Mouse (Mus musculus): ENCODE results near the gene Cacna1c.

The Cacna1c gene

DNA sequence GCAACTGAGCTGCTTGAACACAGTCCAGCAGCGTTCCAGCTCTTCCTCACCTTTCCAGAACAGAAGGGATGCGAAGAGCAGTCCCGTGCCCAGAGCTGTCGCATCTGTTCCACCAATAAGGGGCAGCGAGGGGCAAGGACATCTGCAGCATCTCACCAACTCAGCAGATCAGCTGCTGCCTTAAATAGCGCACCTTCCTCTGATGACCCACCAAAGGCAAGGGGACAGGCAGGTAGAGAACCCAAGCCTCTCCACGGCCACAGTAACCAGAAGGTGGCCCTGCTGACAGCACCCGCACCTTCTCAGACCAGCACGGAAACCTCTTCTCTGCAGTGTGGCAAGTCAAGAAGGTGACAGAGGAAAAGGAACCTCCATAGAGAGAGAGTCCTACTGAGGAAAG lies 131.8 kb downstream of the Cacna1c start:
- in situ Hi-C loops (cut with MboI; ENCODE audit: low sequenced_read_pairs): no loop called here

DNA sequence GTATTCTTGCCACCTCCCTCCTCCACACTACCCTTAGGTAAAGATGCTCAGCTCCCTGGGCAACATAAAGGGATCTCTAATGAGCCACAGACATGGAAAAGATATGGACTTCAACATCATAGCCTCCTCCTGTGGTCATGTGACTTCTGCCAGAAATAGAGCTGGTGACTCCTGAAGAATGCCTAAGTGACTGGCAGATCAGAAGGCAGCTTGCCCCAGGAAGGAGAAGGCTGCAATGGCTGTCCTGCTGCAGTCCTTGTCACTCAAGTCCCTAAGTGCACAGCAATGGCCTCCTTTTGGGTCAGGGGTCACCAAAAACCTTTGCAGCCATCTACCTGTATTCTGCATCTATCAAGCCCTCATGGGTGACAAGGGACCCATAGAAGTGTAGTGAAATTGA lies 133.5 kb downstream of the Cacna1c start:
- in situ Hi-C loops (cut with MboI; ENCODE audit: low sequenced_read_pairs): no loop called here

DNA sequence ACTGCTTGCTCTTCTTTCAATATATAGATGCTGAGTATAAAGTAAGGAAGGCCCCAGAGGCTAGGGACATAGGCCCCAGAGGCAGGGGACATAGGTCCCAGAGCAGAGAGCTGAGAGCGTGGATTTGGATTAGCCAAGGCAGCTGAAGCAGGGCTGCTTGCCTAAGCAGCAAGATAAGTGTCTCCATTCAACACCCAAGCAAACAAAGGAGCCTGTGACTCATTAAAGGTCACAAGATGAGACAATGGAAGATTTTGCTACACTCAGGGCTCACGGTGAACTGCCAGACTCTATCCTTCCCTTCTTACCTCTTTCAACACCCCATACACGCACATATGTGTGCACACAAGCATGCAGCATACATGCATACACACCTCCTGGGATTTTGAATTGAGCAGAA lies 137.3 kb downstream of the Cacna1c start:
- in situ Hi-C loops (cut with MboI; ENCODE audit: low sequenced_read_pairs): no loop called here

DNA sequence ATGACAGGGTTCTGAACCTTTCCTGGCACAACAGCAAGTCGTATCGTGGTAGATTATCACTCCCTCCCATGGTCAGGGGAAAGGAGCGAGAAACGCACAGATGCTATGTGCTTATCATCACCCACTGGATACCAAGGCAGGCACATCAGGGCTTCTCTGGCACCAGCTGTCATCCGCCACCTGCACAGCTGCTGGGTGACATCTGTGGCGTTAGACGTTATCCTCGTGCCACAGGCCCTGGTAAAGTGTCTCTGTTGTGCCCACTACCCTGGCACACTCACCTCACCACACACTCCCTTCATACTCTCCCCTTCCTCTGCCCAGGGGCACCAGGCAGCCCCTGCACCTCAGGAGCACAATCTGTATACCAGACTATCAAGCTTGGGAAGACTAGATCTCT lies 137.8 kb downstream of the Cacna1c start:
- in situ Hi-C loops (cut with MboI; ENCODE audit: low sequenced_read_pairs): no loop called here

DNA sequence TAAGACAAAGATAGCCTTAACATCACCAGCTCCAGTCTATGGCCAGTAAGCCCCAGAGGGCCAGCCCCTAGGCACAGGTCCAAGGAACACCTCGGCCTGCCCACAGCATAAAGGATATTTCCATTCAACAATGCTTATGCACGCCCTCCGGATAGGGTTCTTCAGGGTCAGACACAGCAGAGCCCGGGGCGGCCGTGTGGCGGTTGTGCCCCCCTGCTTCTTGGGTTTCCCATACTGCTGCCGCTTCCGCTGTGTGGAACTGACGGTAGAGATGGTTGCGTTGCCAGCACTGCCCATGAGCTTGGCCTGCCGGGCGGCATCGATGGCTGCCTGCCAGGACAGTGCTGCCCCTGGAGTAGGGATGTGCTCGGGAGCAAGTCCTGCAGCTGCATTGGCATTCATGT lies 139.1 kb downstream of the Cacna1c start:
- in situ Hi-C loops (cut with MboI; ENCODE audit: low sequenced_read_pairs): no loop called here

DNA sequence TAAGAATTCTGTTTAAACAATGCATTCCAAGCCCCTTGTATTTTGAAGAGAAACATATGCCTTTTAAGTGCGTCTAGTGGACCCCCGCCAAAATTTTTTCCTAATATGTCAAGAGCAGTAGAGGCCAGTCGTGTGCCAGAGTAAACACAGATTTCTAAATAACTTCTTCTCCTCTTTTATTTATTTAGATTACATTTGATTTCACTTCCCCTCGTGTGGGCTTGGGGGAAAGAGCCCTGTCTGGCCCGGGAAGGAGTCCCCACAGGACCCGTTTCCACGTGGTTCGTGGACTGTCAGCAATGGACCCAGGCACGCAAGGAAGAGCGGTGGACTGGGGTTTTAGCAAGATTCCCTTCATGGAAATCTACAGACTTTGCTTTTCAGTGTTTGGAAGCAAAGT lies 143.4 kb downstream of the Cacna1c start:
- in situ Hi-C loops (cut with MboI; ENCODE audit: low sequenced_read_pairs): no loop called here

DNA sequence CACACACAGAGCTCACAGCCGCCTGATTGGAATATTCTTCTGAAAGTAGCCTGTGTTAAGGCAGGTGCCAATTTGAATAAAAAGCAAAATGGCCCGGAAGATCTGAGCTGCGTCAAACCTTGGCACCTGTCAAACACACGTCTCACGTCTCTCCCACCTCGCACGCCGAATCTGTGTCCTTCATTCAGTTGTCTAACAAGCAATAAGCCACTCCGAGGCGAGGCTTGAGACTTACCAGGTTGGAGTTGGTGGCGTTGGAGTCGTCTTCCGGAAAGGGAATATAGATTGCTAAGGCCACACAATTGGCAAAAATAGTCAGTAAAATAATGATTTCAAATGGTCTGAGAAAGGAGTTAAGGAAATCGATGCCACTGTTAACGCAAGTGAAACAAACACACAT lies 143.9 kb downstream of the Cacna1c start:
- in situ Hi-C loops (cut with MboI; ENCODE audit: low sequenced_read_pairs): no loop called here

DNA sequence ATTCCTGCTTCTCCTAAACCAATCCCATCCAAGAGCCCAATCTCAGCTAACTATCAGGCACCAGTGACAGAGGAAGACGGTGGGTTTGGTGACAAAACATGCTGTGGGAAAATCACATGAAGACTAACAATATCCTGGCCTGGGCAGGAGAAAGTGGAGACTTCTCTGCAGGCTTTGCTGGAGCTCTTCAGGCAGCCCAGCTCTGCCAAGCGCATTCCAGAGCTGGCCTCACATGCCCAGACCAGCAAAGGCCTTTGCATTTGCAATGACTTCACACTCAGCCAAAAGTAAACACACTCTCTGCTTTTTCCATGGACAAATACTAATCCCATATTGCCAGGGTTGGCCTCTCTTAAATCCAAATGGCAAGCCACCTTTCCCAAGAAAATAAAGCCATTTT lies 144.5 kb downstream of the Cacna1c start:
- in situ Hi-C loops (cut with MboI; ENCODE audit: low sequenced_read_pairs): no loop called here

DNA sequence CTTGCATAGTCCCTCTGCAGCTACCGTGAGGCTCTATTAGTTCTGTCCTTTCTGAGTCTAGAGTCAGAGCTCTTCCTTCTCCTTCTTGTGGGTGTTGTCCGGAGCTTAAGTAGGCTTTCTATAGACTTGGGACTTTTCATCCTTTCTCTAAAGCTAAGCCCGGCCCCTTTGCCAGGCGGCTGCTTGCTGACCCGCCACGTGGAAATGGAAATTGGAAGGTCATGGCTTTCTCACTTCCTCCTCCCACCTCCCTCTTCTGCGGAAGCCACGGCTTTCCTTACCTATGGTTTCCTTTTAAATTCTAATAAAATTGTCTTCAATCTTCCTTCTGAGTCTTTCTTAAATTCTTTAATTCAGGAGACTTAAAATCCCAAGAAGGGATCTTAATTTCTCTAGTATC lies 148.9 kb downstream of the Cacna1c start:
- in situ Hi-C loops (cut with MboI; ENCODE audit: low sequenced_read_pairs): no loop called here

DNA sequence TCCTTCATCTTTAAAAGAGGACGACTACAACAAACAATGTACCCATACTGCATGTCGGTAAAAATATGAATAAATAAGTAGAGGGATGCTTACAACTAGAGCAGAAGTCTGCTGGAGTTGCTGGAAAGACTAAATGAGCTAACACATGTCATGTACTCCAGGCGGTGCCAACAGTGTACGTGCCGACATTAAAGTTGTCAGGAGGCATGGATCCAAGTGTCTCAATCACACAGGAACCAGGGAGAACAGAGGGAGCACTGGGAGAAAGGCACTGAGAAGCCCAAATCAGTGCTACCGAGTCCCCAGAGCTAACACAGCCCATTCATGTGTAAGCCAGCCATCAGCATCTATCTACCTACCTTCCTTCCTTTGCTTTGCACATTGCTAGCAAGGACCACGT lies 150.7 kb downstream of the Cacna1c start:
- in situ Hi-C loops (cut with MboI; ENCODE audit: low sequenced_read_pairs): no loop called here

DNA sequence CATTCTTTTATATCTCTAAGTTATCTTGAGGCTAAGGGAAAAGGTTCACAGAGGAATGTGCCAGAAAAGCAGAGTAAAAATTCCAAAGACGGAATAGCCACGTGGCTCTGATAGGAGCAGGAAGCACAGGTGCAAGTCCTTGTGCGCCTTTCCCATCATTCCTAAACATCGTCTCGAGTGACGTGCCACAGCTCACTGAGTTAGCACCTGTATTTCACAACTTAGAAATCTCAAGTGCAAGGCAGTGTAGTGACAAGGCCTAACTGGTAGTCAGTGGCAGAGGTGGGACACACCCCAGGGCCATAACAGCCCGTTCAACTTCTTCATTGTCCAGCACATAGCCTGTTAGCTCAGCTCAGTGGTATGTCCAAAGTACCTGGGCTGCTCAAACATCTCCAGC lies 152.1 kb downstream of the Cacna1c start:
- in situ Hi-C loops (cut with MboI; ENCODE audit: low sequenced_read_pairs): no loop called here

DNA sequence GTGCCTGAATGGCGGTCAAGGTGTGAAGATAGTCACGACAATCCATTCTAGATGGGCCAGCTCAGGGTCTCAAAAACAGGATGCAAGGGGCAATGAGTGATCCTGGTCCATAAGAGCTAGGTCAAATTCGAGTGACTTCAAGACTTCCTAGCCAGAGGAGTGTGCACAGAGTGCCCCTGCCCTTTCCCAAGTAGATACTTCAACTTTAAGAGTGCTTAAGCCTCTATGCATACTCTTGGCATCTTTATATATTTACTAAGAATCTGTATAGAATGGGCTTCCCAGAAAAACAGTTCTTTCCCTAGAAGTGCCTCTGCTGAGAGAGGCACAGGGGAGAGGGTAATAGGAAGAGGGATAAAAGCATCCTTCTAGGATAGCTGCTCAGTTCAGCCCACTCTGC lies 153.4 kb downstream of the Cacna1c start:
- in situ Hi-C loops (cut with MboI; ENCODE audit: low sequenced_read_pairs): no loop called here

DNA sequence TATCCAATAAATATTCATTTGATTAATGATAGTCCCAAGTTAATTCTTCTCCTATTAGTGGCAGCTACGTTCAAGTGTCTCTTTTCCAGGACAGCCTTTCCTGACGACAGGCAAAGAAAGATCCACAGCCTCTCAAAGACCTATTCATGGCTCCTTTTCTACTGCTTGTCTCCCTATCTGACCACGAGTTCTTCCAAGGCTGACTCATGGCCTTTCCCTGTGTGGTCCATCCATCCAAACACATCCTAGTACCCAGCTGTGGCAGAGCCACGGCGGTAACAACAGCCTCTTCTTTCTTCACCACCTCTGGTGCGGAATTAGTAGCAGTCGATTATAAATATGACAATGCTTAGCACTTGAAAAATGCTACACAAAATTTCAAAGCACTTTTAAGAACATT lies 155.3 kb downstream of the Cacna1c start:
- in situ Hi-C loops (cut with MboI; ENCODE audit: low sequenced_read_pairs): no loop called here

DNA sequence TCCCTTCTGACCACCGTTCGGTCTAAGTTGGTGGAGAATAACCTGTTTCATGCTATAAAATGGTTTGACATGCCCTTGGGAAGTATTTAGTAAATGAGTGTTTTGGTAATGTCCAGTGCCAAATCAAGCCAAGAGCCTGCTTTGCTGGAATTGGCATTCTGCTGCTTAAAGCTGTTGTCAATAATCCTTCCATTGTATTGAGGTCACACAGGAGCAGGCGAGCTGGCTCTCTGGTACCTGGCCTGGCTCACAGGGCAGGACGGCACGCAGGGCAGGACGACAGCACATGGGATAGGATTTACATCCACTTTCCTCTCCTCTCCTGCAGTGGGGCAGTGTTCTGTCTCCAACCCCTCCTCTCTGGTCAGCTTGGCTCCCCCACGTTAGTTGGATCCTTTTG lies 156.4 kb downstream of the Cacna1c start:
- in situ Hi-C loops (cut with MboI; ENCODE audit: low sequenced_read_pairs): no loop called here

DNA sequence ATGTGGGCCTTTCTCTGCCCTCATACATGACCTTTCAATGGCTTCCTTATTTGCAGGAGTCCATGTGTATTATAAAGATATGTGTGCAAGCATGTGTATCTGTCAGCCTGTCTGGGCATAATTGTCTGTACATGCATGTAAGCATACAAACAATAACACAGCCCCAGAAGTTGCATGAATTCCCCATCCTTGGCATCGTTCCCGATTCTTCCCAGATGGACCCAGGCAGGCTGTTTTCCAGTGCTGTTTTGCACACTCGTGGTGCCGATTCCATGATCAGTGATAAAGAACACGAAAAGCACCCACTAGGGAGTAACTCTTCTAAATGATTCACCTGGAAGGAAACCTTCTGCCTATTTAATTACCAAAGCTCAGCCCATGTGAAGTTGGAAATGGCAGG lies 156.9 kb downstream of the Cacna1c start:
- in situ Hi-C loops (cut with MboI; ENCODE audit: low sequenced_read_pairs): no loop called here

DNA sequence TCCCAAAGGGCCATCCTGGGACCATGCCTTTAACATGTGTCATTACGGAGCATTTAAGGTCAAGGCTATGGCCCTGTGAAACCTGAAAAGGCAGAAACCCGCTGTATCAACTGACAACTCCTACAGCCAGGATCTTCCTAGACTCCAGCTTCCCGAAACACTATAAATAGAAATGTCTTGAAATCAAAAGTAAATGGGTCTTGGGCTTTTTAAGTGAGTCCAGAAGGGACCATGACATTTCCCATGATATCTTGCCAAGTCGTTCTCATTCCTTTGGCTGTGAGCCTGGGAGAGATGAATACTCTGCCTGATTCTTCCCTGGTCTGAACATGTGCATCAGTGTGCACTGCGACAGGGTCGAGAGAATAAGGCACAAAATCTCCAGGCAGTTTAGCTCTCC lies 158.4 kb downstream of the Cacna1c start:
- in situ Hi-C loops (cut with MboI; ENCODE audit: low sequenced_read_pairs): no loop called here

DNA sequence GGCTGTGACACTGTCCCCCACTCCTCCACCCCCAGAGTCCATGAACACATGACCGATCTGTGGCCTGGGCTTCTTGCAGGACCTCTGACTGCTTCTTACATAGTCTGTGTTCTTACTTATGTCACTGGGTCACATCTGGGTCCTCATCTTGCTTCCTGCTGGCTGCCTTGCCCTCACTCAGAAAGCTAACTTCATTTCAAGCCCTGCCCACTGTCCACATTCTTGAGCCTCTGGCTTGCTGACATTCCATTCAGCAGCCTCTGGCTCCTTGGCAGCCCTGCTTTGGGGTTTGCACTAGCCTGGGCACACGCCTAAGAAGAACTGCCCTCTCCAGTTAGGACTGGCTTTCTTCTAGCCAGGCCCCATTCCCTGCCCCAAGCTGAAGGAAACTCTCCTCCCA lies 159.2 kb downstream of the Cacna1c start:
- in situ Hi-C loops (cut with MboI; ENCODE audit: low sequenced_read_pairs): no loop called here

DNA sequence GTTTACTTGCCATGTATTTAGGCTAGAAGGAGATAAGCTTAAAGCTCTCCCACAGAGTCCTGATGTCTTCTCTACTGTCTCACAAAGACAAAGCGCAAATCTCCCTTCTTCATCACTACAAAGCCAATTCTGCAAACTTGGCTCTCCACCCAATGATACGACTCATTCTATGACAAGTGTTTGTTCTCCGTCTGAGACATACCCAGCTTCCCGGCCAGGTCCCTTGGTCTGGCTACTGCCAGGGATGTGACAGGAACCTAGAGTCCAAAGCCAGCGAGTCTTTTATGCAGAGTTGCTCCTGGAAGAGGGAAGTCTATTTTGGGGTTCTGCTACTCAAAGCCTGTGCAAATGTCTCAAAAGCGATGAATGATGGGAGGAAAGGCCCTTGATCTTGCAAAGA lies 160.9 kb downstream of the Cacna1c start:
- in situ Hi-C loops (cut with MboI; ENCODE audit: low sequenced_read_pairs): no loop called here

DNA sequence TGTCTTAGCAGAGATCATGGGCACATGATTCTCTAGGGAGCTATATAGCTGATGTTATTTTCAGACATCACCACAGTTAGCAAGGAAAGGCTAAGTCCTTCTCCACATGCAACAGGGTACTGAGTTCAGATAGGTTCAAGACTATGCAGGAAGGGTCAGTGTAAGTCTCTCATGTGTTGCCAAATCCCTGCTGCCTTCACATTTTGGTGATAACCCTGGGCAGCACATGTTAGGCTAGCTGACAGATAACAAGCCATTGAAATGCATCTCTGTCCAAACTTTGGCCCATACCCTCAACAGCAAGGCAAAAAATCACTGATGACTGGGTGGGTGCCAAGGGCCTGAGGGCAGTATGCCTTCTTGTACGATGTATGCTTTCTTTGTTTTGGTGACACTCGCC lies 161.3 kb downstream of the Cacna1c start:
- in situ Hi-C loops (cut with MboI; ENCODE audit: low sequenced_read_pairs): no loop called here

DNA sequence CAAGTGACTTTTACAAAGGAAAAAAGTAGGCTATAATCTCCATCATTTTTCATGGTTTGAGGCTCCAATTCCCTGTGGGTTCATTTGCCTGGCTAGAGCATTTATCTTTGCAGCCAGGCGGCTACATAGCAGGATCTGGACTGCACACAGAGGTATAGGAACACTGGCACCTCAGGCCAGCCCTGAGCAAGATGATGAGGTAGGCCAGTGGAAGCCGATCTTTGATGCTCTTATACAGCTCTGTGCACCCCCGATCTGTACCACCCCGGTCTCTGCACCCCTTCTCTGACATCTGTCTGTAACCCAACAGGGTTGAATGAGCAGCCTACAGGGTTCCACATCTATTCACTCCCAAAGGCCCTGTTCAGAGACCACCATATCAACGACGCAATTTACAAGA lies 168.3 kb downstream of the Cacna1c start:
- in situ Hi-C loops (cut with MboI; ENCODE audit: low sequenced_read_pairs): no loop called here

DNA sequence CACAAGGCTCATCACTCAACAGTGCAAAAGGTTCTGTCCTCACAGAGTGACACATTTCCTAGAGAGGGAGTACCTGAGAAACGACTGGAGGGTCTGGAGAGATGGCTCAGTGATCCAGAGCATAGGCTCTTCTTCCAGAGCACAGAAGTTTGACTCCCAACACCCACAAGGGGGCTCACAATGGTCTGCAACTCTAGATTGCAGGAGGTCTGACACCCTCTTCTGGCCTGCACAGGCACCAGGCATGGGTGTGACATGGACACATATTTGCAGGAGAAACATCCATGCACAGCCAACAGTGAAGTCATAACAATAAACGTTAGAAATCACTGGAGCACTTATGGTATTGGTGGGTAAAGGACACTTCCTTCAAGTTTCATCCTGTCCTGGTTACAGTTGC lies 173.4 kb downstream of the Cacna1c start:
- in situ Hi-C loops (cut with MboI; ENCODE audit: low sequenced_read_pairs): no loop called here

DNA sequence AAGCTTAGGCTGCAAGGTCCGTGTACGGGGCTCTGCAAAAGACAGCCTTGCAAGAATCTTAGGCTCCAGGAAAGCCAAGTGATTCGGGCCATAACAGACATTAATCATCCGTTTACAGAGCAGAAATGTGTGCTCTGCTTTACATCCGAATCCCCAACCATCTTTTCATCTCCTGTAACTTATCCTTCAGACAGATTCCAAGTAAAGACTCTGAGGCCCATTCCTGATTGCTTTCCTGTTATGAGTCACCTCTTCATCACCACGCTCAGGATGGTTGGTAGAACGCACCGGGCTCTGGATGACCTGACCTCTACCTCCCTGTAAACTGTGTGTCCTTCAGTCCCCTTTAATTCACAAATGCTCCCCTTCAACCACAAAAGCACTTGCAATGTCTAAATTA lies 175.0 kb downstream of the Cacna1c start:
- in situ Hi-C loops (cut with MboI; ENCODE audit: low sequenced_read_pairs): no loop called here

DNA sequence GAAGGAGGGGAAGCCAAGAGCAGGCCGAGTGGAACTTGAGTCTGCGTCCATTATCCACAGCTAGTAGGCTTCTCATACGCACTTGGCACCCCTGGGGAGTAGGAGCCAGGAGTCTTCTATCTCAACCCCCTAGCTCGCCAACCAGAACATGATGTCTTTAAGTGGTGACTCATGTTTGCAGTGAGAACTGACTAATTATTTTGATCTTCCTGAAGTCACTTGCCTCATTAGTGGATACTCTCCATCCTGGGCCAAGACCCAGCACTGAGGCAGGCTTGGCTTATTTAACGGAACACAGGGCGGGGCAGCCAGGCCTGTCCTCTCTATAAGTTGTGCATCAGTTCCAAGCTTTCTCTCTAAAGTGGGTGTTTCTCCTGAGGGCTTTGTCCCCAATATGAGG lies 177.3 kb downstream of the Cacna1c start:
- in situ Hi-C loops (cut with MboI; ENCODE audit: low sequenced_read_pairs): no loop called here

DNA sequence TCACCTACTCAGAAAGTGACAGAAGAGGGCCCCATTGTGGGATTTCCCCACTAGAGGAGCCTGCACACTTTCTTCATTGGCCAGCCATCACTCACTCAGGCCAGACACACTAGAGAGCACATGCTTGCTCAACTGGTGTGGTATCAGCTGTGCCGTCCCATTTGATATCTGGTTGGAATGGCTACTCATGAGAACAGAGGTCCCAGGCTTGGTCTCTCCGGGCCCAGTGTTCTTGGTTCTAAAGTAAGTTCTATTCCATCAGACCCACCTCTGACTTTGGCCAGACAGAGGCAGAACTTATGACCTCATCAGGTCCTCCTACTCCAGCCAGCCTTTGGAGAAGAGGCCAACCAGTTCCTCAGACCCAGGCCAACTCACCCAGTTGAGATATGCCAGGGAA lies 178.0 kb downstream of the Cacna1c start:
- in situ Hi-C loops (cut with MboI; ENCODE audit: low sequenced_read_pairs): no loop called here
